Mouse (Mus musculus) ES-CJ7 (cell line): ENCODE results near the gene Gm49486.
A peak's percentile ranks its signal among the peaks of the same experiment; 100 is the strongest.
"Not testable (repeated sequence)": the region's sequence is repeated elsewhere in the genome, so short reads cannot be mapped to it uniquely, and the experiment has no call there.

Source experiments
- DNase-seq: peaks from one replicate; pipeline ENCODE4 v3.0.0; 2011; ENCODE audit warnings: low read depth, low spot score

The Gm49486 gene

DNA sequence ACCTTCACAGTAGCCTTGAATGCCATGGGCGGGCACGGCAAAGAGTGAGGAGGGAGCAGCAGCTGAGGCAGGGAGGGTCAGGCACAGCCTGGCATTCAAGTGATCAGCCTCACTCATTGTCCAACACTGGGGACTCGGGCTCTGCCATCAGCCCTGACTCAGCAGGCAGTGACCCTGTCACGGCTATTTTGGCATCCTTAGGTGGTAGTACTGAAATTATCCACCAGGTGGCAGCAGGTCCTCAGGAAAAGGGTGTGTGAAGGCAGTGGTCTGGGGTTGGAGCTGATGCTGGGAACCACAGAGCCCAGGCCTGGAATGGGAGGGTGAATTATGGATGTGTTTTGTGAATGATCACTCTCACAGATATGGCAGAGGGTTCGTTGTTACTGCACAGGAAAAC, 4.5 kb upstream of the Gm49486 start:
- DNase-seq: peak; percentile 85

DNA sequence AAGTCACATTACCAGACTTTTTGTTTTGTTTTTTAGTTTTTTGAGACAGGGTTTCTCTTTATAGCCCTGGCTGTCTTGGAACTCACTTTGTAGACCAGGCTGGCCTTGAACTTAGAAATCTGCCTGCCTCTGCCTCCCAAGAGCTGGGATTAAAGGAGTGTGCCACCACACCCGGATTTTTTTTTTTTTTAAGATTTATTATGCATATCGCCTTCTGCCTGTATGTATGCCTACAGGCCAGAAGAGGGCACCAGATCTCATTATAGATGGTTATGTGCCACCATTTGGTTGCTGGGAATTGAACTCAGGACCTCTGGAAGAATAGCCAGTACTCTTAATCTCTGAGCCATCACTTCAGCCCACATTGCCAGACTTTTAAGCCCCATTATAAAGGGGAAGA, 3.4 kb upstream of the Gm49486 start:
- not testable (repeated sequence) for DNase-seq

DNA sequence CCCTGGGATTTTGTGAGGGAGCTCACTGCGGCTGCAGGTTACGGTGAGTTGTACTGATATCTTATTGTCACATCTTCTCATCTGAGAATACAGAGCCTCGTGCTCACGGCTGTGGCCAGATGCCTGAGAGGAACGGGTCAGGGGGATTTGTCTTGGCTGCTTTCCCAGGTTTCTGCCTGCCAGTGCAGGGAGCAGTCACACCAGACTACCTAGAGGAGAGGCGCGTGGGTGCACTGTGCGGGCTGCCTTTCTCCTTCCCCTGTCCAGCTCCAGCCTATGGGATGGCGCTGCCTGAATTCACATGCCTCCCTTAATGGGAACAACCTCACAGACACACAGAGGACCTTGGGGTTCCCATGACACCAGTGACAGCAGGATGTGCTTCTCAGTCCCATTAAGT, 6.1 kb downstream of the Gm49486 start:
- no peak for DNase-seq

DNA sequence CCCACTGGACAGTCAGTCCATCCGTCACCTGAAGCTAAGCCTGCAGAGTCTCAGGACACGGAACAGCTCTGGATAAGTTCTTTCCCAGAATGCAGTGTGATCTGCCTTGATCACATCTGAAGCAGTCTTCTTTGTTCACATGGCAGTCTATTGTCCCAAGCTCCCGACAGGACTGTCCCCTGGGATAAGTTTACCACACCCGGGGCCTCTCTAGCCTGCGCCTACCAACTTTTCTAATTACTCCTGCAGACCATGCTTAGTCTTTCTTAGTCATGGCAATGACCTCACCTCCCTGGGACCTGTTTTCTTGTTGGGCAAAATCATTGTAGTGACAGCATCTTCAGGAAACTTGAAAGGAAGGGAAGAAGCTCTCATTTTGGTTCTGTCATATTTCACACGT, 8.8 kb downstream of the Gm49486 start:
- DNase-seq: no peak

DNA sequence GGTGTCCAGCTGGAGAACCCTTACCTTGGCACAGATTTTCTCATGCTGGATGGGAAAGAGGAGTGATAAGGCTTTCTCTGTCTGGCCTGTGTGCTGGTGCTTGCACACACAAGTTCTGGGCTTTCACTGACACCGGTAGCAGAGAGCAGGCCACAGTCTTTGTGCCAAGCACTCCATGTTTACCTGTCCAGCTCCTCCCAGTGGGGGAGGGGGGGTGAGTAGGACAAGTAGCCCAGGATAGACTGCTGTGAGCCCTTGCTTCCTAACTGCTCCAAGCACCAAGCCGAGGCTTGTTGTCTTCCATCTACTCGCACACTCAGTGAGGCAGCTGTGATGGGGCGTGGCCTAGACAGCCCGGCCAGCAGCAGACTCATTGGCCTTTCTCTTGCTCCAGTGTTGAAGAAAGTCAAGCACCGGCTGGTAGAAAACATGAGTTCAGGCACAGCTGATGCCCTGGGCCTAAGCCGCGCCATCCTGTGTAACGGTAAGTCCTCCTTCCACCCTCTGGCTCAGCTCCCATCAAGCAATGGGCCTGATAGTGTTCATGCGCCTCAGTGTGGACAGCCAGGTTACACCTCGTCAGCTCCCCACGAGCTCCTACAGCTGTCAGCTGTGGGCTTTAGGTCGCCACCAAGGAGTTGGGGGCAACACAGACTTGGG, 13.5 kb downstream of the Gm49486 start:
- no peak for DNase-seq

DNA sequence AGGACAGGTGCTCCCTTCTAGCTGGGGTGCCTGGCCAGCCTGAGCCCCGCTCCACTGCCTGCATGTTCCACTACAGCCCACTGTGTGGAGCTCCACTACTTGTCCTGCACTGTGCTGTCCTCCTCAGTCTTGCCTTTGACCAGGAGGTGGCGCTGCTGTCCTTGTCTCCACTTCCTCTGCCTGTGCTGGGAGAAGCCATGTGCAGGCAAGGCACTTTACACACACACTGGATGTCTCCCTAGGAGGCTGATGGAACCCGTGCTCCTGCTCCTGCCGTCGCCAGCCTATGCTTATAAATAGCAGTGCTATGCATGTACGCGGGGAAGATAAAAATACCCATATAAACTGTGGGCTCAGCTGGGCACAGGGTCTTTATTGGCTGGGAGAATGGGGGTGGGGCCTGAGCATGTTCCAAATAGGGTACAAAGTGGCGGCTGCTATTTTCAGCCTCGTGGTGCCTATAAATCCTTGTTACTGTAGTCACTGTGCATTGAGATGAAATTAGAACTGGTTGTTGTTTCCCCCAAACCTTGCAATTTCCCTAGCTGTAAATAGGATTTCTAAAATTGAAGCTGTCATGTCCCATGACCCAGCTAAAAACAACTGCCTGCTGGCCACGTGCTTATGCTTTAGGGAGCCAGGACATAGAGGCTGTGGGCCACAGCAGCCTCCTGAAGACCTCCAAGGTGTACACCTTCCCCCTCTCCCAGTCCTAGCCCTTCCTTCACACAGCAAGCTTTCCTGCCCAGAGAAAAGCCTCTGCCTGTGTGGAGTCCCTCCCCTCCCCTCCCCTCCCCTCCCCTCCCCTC, 14.2 kb downstream of the Gm49486 start:
- DNase-seq: peak; percentile 97

DNA sequence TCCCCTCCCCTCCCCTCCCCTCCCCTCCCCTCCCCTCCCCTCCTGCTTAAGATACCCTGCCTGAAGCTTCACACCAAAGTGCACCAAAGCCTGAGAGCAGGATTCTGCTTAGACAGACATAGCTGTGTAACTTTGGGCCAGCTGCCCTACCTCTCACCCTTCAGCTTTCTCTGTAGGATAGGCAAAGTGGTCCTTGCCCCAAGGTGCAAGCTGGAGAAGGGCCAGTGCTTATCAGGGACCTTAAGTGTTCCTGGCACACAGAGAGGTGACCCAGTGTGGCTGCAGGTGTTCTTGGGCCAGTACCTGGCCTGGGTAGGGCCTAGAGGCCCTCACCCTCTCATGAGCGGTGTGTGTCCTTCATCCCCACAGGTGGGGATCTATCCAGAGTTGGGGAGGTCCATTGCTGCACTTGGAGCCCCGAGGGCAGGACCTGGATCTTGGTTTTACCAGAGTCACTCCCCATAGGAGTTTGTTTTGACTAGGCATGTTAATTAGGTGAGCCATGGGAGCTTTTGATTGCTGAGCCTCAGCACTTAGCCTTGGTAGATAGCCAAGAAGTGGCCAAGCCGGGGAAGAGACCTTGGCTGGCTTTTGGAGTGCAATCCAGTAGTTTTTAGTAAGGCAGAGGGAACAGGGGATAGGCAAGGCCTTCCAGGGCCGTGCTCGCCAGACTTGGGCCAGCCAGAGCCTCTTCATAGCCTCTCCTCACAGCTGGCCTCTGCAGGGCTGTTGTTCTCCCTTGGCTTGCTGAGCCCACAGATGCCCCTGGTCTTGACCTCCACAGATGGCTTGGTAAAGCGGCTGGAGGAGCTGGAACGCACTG, 15.1 kb downstream of the Gm49486 start:
- DNase-seq: no peak

DNA sequence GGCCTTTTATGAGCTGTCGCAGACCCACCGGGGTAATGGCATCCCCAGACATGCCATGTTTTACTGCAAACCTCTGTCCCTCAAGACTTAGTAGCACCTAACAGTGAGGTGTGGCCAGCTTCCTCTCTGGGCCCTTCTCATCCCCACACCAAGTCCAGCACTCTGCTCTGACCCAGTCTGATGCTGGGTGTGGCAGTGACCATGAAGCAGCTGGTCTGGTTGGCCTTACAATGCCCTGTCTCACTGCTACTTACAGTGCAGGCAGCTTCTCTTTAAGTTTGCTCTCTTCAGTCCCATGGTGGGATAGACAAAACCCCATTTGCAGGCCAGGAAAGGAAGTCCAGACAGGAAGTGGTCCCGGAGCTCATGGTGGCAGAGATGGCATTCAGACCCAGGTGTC, 16.1 kb downstream of the Gm49486 start:
- no peak for DNase-seq

DNA sequence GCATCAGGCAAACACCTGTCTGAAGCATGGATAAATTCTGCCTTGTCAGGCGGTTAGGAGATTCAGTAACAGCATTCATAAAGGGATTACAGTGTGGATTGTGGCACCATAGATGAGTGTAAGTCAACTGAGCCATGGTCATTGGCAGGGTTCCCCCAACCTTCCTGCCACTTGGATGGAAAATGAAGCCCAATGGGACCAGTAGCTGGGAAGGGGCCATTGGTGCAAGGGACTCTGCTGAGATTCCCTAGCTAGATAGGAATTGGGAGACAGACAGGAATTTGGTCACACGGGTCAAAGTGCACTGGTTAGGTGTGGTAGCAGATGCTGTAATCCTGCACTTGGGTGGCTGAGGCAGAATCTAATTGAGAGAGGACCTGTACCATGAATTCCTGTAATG, 21.0 kb downstream of the Gm49486 start:
- no peak for DNase-seq

DNA sequence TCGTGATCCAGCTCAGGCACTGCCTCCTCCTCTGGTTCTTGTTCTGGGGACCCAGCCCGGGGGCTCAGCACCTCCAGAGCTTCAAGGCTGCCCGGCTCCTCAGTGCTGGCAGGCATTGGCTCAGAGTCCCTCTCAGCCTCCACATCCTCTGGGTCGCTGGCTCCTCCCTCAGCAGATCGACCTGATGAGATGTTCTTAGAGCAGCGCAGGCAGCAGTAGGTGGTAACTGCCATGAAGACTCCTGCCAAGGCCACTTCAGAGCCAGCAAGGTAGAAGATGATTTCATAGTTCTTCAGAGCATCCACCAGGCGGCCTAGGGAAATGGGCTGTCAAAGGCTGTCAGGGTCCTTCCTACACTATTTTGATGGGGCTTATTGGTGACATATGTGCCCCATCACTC, 22.0 kb downstream of the Gm49486 start:
- no peak for DNase-seq

DNA sequence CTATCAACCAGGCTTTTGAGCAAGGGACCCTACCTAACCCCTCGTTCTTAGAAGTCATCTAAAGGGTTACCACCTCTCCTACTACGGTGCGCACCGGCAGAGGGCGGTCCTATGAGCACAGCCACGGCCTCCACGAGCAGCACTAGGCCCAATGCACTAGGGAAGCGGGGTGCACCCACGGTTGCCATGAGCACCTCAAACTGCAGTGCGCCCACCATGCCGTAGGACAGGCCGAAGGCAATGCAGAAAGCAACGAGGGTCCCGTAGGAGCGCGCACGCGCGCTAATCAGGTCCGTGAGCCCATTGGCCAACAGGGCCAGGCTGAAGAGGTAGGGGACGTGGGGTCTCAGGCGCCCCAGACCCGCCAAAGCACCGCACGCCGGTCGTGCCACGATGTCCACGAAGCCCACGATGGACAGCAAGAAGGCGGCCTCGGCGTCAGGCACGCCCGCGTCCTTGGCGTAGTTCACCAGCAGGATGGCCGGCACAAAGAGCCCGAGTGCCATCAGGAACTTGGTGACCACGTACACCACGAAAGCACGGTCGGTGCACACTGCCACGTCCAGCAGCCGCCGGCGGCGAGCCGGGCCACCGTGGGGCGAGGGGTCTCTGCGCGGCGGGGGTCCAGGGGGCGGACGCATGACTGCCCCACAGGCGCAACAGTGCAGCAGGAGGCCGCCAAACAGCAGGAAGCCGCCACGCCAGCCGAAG, 22.7 kb downstream of the Gm49486 start:
- peak; percentile 63 for DNase-seq

DNA sequence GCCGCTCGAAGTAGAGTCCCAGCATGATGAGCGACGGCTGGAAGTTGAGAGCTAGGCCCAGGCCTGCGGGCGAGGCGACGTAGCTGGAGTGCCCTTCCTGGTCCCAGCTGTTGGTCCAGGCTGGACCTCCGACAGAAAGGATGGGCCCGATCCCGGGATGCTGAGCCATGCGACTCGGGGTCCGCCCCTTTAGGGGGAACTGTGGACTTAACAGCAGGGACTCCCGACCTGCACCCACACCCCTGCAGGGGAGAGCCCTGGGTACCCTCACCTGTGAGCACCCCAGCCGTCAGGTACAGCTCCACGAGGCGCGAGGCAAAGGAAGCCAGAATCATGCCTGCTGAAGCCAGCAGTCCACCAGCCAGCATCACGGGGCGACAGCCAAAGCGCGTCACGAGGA, 23.4 kb downstream of the Gm49486 start:
- no peak for DNase-seq

DNA sequence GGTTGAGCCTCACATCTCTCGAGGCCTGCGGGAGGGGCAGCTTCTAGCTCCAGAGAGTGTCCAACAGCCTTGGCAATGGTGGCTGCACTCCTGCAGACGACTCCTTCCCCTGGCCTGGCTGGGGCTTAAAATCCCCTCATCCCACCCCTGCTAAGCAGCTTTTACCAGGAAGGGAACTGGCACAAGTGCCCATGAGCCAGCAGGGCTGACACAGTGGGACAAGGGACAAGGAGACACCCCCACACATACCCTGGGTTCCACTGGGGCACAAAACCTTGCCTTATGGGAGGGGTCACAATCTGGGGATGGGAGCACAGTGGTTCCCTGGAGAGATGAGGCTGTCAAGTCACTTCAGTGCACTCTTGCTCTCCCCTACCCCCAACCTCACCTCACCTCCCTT, 25.5 kb downstream of the Gm49486 start, which contains the start of gene Slc16a8:
Slc16a8 (minus strand) TSS at position 101 of the 400 bp plus-strand sequence.
- no peak for DNase-seq

DNA sequence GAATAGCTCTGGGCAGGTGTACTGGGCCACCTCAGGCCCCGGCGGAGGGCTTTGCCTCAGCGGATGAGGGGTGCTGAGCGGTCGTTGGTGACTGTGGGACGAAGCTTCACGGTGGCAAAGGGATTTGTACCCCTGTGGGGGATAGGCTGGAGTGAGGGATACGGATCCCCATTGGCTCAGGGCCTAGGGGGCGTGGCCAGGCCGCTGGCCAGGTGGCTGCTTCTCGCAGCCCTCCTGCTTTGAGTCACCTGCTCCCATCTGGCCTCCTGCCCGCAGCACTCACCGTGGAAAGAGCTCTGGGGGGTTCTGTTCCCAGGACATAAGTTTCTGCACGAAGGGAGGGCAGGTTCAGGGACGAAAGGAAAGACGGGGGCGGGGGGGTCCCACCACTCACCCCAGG, 29.3 kb downstream of the Gm49486 start:
- DNase-seq: no peak

DNA sequence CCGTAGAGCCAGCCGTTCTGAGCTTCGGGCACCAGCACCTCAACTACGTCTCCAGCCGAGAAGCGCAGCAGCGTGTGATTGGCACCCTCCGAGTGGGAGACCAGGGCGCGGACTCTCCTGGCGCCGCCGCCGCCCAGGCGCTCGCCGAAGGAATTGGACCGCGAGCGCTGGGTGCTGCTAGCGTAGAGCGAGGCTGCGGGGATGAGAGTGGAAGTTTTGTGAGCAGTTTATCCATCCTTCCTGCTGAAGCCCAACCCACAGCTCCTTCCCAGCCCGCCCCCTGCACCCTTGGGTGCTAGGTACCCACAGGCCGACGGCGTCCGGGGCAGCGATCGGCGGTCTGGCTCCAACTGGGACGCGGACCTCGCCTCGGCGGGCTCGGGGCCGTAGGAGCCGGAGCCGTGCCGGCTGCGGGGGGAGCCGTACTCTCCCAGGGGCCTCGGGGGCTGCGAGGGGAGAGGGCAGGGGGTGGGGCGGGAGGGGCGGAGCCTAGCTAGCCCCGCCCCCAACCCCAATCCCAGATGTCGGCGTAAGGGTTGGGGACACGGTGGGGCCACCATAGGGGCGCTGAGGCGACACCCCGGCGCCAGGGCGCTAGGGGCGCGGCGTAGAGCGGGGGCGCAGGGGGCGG, 32.0 kb downstream of the Gm49486 start:
- no peak for DNase-seq

DNA sequence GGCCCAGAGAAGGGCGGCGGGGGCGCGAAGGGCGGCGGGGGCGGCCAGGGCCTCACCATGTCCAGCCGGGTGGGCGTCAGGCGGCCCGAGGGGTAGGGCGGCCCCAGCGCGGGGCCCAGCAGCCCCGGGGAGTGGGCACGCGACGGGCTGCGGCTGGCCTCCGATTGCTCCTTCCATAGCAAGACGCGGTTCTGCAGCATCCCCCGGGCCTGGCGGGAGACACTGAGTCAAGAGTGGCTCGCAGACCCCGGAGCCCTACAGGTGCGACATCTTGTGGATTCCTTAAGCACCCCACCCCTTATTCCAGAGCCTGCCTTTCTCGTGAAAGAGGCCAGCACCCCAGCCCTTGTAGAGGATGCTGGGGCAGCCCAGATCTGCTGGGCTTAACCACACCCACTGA, 32.6 kb downstream of the Gm49486 start:
- DNase-seq: no peak

DNA sequence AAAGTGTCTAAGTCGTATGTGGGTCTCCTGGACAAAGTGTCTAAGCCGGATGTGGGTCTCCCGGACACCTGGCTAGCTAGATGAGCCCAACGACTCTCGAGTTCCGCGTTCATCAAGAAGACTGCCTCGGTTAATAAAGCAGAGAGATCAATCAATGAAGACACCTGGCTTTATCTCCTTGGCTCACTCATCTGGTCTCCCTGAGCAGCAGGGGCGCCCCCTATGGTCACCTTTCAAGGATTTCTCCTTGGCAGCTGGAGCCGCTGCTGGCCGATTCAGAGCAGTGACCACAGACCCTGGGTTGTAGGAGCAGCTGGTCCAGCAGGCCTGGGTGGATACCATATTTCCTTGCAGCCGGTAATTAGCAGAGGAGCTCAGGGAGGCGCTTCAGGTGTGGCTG, 33.2 kb downstream of the Gm49486 start:
- DNase-seq: no peak

DNA sequence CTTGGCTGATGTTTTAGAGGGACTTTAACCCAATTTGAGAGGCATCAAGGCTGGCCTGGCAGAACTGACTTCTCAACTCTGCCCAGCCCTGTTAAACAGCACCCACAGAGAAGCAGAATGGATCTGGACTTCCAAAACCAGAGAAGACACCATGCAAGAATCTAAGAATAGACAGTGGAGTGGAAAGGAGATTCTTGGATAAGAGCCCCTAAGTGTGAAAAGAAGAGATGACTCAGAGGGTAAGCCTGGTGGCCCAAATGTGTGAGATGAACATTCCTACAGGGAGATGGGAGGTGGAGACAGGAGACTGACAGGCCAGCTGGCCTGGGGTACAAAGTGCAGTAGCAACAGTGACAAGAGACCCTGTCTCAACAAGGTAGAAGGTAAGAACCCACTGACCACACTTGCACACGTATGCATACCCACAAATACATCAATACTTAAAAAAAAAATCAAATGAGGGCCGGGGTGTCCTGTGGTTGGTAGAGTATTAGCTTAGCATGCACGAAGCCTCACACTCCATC, 33.7 kb downstream of the Gm49486 start:
- no peak for DNase-seq

DNA sequence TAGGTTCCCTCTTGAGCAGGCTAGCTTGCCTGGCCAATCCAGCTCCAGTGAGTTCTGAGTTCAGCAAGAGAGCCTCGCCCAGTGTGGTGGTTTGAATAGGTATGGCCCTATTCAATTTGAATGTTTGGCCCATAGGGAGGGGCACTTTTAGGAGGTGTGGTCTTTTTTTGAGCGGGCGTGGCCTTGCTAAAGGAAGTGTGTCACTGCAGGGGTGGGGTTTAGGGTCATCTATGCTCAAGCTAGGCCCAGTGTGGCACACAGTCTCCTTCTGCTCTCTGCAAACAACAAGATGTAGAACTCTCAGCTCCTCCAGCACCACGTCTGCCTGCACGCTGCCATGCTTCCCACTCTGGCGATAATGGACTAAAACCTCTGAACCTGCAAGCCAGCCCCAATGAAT, 34.5 kb downstream of the Gm49486 start:
- no peak for DNase-seq

DNA sequence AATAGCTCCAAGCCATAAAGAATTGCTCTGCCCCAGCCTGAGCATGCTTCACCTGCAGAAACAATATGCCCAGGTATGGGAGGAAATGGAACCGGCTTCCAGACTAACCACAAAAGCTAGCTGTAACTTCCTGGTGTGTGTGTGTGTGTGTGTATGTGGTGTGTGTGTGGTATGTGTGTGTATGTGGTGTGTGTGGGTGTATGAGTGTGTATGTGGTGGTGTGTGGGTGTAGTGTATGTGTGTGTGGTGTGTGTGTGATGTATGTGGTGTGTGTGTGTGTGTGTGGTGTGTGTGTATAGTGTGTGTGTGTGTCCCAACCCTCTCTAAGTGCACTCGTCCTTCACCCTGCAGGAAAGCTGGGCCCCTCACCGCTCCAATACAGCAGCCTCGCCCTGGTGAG, 36.2 kb downstream of the Gm49486 start:
- no peak for DNase-seq

DNA sequence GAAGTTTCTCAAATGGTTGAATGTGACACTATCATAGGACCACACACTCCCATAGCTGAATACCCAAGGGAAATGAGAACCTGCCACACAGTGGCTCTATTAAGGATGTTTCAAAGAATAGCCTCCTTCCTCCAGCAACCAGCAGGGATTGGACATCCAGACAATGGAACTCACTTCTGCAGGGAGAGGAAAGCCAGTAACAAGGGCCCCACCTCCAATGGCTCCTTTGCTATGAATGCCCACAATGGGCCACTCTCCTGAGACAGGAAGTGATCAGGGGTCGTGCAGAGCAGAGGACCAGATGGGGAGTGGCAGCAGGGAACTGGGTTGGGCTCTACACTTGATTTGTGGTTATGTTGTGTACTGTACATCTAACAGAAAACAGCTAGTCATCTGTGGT, 39.3 kb downstream of the Gm49486 start:
- DNase-seq: no peak
